Mouse (Mus musculus): ENCODE data around the gene Atp5b. TPM values are rescaled to one million over a fixed set of nuclear protein-coding genes. Genes with fewer than 3 reads are reported as not detected.

The Atp5b gene
- polyA plus RNA-seq, 1 experiment, result 2,953 TPM

GRCm38 (mm10) chr10:128091564-128092505, 8.8 kb downstream of the Atp5b start, which contains the start of gene Baz2a:
Baz2a (plus strand) TSS chr10:128091577.
- TF ChIP-seq GATA1 (IDR thresholded peaks at IDR 0.05; ENCODE audit: low read length), result no peak

DNA sequence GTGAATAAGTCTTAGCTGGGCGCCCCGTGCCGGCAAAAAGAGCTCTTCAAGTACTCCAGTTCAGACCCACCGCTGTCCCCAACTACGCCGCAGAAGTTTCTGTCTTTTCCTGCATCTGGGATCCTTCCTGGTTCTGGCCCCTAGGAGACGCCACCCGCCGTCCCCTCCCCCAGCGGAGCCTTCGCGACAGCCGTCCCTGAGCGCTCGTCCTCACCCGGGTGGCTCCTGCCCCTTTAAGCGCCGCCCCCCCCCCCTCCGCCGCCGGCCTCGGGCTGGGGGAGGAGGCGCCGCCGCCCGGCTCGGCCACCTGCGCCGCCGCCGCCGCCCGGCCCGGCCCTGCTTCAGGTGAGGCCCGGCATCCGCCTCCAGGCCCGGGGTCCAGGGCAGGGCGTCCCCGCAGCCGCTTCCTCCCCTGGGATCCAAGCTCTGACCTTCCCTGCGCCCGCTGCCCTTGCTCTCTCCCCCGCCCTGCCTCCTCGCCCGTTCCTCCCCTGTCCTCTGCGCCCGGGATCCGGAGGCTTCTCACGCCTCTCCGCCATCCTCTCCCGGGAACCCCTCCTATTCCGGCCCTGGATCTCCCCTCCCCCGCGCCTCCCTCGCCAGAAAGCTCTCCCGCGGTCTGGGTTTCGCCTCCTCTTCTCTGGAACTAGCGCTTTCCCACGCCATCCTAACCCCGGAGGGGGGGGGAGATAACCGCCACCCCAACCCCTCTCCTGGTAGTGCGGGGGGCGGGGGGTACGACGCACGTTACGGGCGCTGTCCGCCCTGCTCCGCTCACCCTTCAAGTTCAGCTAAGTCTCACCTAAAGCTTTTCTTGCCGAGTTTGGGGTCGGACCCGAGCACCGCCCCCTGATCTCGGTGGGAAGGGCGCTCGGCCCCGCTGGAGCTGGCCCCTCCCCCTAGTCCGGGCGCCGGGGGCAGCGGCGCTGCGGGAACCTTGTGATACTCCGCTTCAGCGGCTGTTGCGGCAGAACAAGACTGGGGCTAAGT, 9.7 kb downstream of the Atp5b start:
- no peak for TF ChIP-seq GATA1 (IDR thresholded peaks at IDR 0.05; ENCODE audit: low read length)

DNA sequence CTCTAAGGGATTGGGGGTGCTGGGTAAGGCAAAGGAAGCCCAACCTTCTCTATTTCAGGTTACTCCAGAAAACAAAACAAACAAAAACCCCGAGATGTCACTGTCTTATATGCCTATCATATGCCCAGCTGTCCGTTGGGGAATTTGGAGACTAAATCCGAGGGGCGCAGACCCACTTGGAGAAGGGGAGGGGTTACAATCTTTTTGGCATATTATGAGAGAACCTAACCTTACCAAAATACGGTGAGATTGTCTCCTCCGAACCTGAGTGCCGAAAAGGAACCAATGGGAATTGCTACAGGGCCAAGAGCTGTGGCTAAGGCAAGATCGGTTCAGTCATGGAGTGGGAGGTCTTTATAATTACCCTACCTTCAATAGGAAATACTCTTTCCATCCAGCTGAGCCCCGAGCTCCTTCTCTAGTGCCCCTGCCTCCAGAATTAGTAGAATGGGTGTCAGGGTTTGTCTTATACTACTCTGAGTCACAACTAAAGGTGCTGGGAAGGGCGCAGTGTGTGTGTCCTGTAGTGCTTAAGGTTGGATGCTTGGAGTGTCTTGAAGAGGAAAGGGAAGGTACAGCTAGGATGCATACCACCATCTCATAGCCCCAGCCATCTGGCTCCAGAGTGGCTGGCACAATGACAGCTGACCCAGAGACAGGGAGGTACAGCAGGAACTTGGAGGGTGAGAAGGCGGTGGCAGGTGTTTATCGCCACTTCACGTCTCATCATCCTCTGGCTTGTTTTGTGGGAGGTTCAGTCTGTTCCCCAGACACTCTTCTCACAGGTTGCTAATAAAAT, 10.6 kb downstream of the Atp5b start:
- TF ChIP-seq GATA1 (IDR thresholded peaks at IDR 0.05; ENCODE audit: low read length), result no peak

DNA sequence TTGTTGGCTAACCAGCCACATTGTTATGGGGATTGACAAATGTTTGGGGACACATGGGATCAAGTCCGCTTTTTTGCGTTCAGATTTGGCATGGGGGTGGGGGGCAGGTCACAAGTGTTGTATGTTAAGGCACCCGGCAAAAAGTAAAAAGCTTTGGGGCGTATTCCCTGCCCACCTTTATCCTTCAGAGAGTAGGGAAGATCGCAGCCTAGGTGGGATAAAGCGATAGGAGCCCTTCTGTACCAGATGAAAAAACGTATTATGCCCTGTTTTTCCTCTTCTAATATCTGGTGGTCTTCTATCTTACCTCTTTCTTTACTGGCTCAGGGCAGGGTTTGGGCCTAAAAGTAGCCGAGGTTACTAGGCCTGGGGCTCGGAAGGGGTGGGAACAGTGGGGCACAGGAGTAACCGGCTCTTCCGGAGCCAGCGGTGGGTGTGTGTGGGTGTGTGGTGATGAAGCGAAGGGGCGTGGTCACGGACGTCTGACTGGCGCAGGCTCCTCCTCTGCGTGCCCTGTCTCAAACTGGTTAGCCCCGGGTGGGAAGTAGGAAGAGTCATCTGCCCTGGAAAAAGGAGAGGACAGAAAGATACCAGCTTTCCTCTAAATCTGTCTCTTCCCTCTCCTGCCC, 11.4 kb downstream of the Atp5b start:
- TF ChIP-seq GATA1 (IDR thresholded peaks at IDR 0.05; ENCODE audit: low read length), result no peak

- TF ChIP-seq GATA1 (IDR thresholded peaks at IDR 0.05; ENCODE audit: low read length), result no peak
Observed at GRCm38 (mm10) chr10:128095003-128095636, 12.0 kb downstream of the Atp5b start.

GRCm38 (mm10) chr10:128096313-128096692, 13.2 kb downstream of the Atp5b start:
- no peak for TF ChIP-seq GATA1 (IDR thresholded peaks at IDR 0.05; ENCODE audit: low read length)

- no peak for TF ChIP-seq GATA1 (IDR thresholded peaks at IDR 0.05; ENCODE audit: low read length)
Observed at GRCm38 (mm10) chr10:128096693-128097586, 13.9 kb downstream of the Atp5b start.

DNA sequence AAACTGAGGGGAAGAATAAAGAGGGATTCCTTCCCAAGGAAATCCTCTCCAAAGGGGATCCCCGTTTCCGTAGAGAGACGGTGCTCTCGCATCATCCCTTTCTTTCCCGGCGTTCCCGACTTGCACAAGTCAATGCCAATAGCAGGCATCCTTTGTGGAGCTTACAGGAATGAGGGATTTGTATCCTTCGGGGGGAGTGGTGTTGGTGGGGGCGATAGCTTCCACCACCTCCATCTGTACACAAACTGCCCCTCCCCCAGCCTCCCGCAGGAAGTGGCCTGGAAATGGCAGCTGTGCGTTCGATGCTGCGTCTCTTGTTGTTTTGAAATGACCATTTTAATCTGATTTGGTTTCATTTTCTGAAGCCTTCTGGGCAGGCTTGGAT, 14.5 kb downstream of the Atp5b start:
- TF ChIP-seq GATA1 (IDR thresholded peaks at IDR 0.05; ENCODE audit: low read length), result no peak

DNA sequence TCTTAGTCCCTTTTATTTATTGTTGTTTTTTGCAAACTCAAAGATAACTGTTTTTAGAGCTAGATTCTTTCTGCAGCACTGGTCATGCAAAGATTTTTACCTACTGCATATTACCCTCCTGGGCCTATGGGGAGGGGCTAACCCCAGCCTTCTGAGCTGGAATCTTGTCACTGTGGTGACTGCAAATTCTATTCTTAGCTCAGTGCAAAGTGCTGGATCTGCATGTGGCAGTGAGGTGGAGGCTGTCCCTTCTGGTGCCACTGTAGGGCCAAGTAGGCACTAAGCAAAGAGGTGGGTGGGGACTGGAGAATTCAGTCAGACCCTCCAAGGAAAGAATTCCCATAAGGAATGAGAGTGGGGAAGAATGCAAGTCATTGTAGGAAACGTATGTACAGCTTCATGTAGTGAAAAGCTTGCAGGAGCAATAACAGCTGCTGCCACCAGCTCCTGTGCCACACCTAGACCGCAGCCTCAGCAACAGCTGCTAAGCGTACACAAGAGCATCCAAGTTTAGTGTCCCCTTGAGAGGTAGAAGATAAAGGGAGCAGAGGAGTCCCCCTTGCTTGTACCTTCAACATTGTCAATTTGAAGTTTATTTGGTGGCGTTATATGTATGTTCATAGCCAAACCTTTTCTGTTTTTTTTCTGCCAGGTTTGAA, 27.2 kb downstream of the Atp5b start:
- TF ChIP-seq GATA1 (IDR thresholded peaks at IDR 0.05; ENCODE audit: low read length), result no peak

DNA sequence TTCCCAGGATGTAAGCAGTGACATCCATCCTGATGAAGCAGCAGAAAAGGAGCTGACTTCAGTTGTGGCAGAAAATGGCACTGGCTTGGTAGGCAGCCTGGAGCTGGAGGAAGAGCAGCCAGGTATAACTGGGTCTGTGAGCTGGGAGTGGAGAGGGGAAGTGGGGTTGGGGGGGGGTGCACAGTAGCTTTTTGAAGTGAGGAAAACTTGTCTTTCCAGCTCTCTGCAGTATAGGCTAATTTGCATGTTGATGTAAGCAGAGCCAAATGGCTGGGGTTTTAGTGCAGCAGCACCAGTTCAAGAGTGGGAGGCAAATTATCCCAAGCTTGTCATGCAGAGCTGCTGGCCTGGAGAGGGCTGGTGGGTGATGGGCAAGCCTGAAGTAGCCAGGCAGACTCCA, 28.2 kb downstream of the Atp5b start:
- TF ChIP-seq GATA1 (IDR thresholded peaks at IDR 0.05; ENCODE audit: low read length), result no peak

GRCm38 (mm10) chr10:128123833-128124232, 40.8 kb downstream of the Atp5b start:
- no peak for TF ChIP-seq GATA1 (IDR thresholded peaks at IDR 0.05; ENCODE audit: low read length)

- no peak for TF ChIP-seq GATA1 (IDR thresholded peaks at IDR 0.05; ENCODE audit: low read length)
Observed at GRCm38 (mm10) chr10:128124831-128125230, 41.8 kb downstream of the Atp5b start.

- TF ChIP-seq GATA1 (IDR thresholded peaks at IDR 0.05; ENCODE audit: low read length), result no peak
Observed at GRCm38 (mm10) chr10:128125951-128126350, 42.9 kb downstream of the Atp5b start.
